Mouse (Mus musculus): ENCODE results near the gene Tfpt.

Tfpt gene

GRCm38 (mm10) chr7:3629543-3630477 is at the start of gene Tfpt, which contains the start of gene Prpf31:
Gene Tfpt (minus strand): TSS chr7:3629929.
Gene Prpf31 (plus strand): TSS chr7:3629985.
- DNase-seq: peak; percentile 95

GRCm38 (mm10) chr7:3677342-3677741 is 47.6 kb upstream of the Tfpt start, which contains the start of gene Tmc4:
Gene Tmc4 (minus strand): TSS chr7:3677553.
- peak; percentile 65 for DNase-seq

- no peak for DNase-seq
Measured at GRCm38 (mm10) chr7:3676371-3676770, 46.6 kb upstream of the Tfpt start.

- no peak for DNase-seq
Measured at GRCm38 (mm10) chr7:3675228-3675548, 45.5 kb upstream of the Tfpt start.

GRCm38 (mm10) chr7:3674507-3675227 is 44.9 kb upstream of the Tfpt start:
- DNase-seq: peak; percentile 85

GRCm38 (mm10) chr7:3666921-3667391 is 37.2 kb upstream of the Tfpt start:
- DNase-seq: no peak

GRCm38 (mm10) chr7:3665215-3666114 is 35.7 kb upstream of the Tfpt start, which contains the start of gene Leng1:
Gene Leng1 (minus strand): TSS chr7:3665840.
- peak; percentile 96 for DNase-seq

GRCm38 (mm10) chr7:3664524-3665214 is 34.9 kb upstream of the Tfpt start:
- DNase-seq: peak; percentile 50

- no peak for DNase-seq
Measured at GRCm38 (mm10) chr7:3658578-3658977, 28.8 kb upstream of the Tfpt start.

- DNase-seq: no peak
Measured at GRCm38 (mm10) chr7:3656966-3657365, 27.2 kb upstream of the Tfpt start.

- no peak for DNase-seq
Measured at GRCm38 (mm10) chr7:3646641-3647040, 16.9 kb upstream of the Tfpt start.

- no peak for DNase-seq
Measured at GRCm38 (mm10) chr7:3646188-3646587, 16.5 kb upstream of the Tfpt start.

- no peak for DNase-seq
Measured at GRCm38 (mm10) chr7:3645488-3646025, 15.8 kb upstream of the Tfpt start.

GRCm38 (mm10) chr7:3644672-3645487 is 15.2 kb upstream of the Tfpt start, which contains the start of gene Cnot3:
Gene Cnot3 (plus strand): TSS chr7:3645268.
- peak; percentile 96 for DNase-seq

- DNase-seq: no peak
Measured at GRCm38 (mm10) chr7:3644348-3644671, 14.6 kb upstream of the Tfpt start.

GRCm38 (mm10) chr7:3643843-3644242 is 14.1 kb upstream of the Tfpt start:
- DNase-seq: no peak

- DNase-seq: no peak
Measured at GRCm38 (mm10) chr7:3643412-3643811, 13.7 kb upstream of the Tfpt start.

GRCm38 (mm10) chr7:3630478-3630815 is 718 bp upstream of the Tfpt start:
- no peak for DNase-seq

GRCm38 (mm10) chr7:3629030-3629429 is 699 bp downstream of the Tfpt start:
- no peak for DNase-seq

- DNase-seq: peak; percentile 87
Measured at GRCm38 (mm10) chr7:3617242-3617995, 12.3 kb downstream of the Tfpt start, which contains the start of gene Ndufa3. Gene Ndufa3 (plus strand): TSS chr7:3617373.
